ENCODE assay signal across 8 mouse cellular contexts in genomic region chr7:127020901-127021562, GRCm38 (mm10). TPM values are rescaled to one million over a fixed set of nuclear protein-coding genes. Genes with fewer than 3 reads are reported as not detected.
DNase-seq lines count a peak whose midpoint lies in the region; ATAC-seq and TF ChIP-seq lines count a peak whose summit lies in the region.

Gene Gm42742, minus strand, starts transcription at chr7:127021097.
Gene Prrt2, minus strand, starts transcription at chr7:127021211.

- DNase-seq in kidney, adult 2 months = peak; percentile 23
- DNase-seq in kidney, adult 18-20 months = no peak
- peak; percentile 69 for DNase-seq in cerebellum, adult 8-10 months
- DNase-seq in forelimb bud, embryonic 11.5 days (ENCODE audit: low read depth, low spot score) = peak; percentile 47
- peak; percentile 74 to 79 for DNase-seq in left cerebral cortex, postnatal 36 days (ENCODE audit: low spot score in 2 of 2)
- peak; percentile 95 for DNase-seq in midbrain, embryonic 11.5 days (ENCODE audit: low spot score, missing footprints)
- peak; percentile 62 for DNase-seq in stomach, postnatal 0 days (ENCODE audit: low spot score)

- no peak for TF ChIP-seq POLR2A in kidney, adult 2 months (IDR thresholded peaks at IDR 0.05; ENCODE audit: low read depth, low read length)

- peak; percentile 25 for ATAC-seq in hindbrain, embryonic 16.5 days
- ATAC-seq in midbrain, embryonic 11.5 days (ENCODE audit: low FRiP score) = peak; percentile 34
- ATAC-seq in stomach, postnatal 0 days (ENCODE audit: low FRiP score, low TSS enrichment) = no peak

- peak within 1 kb of the TSS; percentile 91 for H3K4me2 ChIP-seq in hindbrain, embryonic 16.5 days (ENCODE audit: low read length)
- peak within 1 kb of the TSS; percentile 86 for H3K4me2 ChIP-seq in midbrain, embryonic 11.5 days
- H3K4me2 ChIP-seq in stomach, postnatal 0 days (replicated peaks; ENCODE audit: low read depth) = peak within 1 kb of the TSS; percentile 61

- no peaks in the 10 kb centered on the region for H3K36me3 ChIP-seq in kidney, adult 2 months (ENCODE audit: control insufficient read depth, insufficient read depth, low read length)
- peaks cover 14% of the 10 kb centered on the region; the same call in 1 of the 2 replicates for H3K36me3 ChIP-seq in hindbrain, embryonic 16.5 days (ENCODE audit: control insufficient read depth, insufficient read depth, low read length)
- H3K36me3 ChIP-seq in midbrain, embryonic 11.5 days (ENCODE audit: control insufficient read depth, insufficient read depth, low read length) = peaks cover 12% of the 10 kb centered on the region
- H3K36me3 ChIP-seq in stomach, postnatal 0 days (ENCODE audit: control insufficient read depth, insufficient read depth, low read length) = peaks cover 3% of the 10 kb centered on the region; the same call in 1 of the 2 replicates

- no peaks in the 10 kb centered on the region for H3K9me3 ChIP-seq in hindbrain, embryonic 16.5 days (ENCODE audit: control insufficient read depth, low read length)
- H3K9me3 ChIP-seq in midbrain, embryonic 11.5 days (ENCODE audit: control insufficient read depth, low read length) = no peaks in the 10 kb centered on the region
- no peaks in the 10 kb centered on the region for H3K9me3 ChIP-seq in stomach, postnatal 0 days (ENCODE audit: control insufficient read depth, low read length)

- intact Hi-C loops in left cerebral cortex, postnatal 36 days (cut with DNase I) = no loop called here

- no peaks in the 10 kb centered on the region for H3K27me3 ChIP-seq in kidney, adult 2 months (replicated peaks; ENCODE audit: control insufficient read depth, insufficient read depth, low read length)
- no peaks in the 10 kb centered on the region for H3K27me3 ChIP-seq in hindbrain, embryonic 16.5 days (replicated peaks; ENCODE audit: control insufficient read depth, insufficient read depth, low read length)
- no peaks in the 10 kb centered on the region for H3K27me3 ChIP-seq in midbrain, embryonic 11.5 days (ENCODE audit: control insufficient read depth, insufficient read depth, low read length)
- H3K27me3 ChIP-seq in stomach, postnatal 0 days (ENCODE audit: control insufficient read depth, insufficient read depth, low read length) = no peaks in the 10 kb centered on the region

- 9% methylated on average over 37 of the region's 37 CpGs for WGBS in kidney, adult 2 months
- 1% methylated on average over 36 of the region's 37 CpGs for WGBS in hindbrain, embryonic 16.5 days
- WGBS in midbrain, embryonic 11.5 days = under 1% methylated on average over 35 of the region's 37 CpGs
- WGBS in stomach, postnatal 0 days = 2% methylated on average over 35 of the region's 37 CpGs

- no peak within 1 kb of the TSS for H3K27ac ChIP-seq in kidney, adult 2 months (ENCODE audit: insufficient read depth, low read depth, low read length)
- peak within 1 kb of the TSS; percentile 89 for H3K27ac ChIP-seq in hindbrain, embryonic 16.5 days (ENCODE audit: low read depth, low read length)
- peak within 1 kb of the TSS; percentile 72 for H3K27ac ChIP-seq in midbrain, embryonic 11.5 days (ENCODE audit: low read depth, low read length)
- H3K27ac ChIP-seq in stomach, postnatal 0 days (replicated peaks) = peak within 1 kb of the TSS; percentile 69

- peak within 1 kb of the TSS; percentile 83 for H3K9ac ChIP-seq in hindbrain, embryonic 16.5 days (ENCODE audit: low read depth, low read length)
- H3K9ac ChIP-seq in midbrain, embryonic 11.5 days (ENCODE audit: low read length) = peak within 1 kb of the TSS; percentile 79
- peak within 1 kb of the TSS; percentile 61 for H3K9ac ChIP-seq in stomach, postnatal 0 days (ENCODE audit: low read length)

- no peak for TF ChIP-seq CTCF in kidney, adult 2 months (conservative IDR thresholded peaks at IDR 0.05; ENCODE audit: insufficient read depth, insufficient read length, low read depth, low read length)
- 0 out of 2 replicates have a peak, but pooled peaks have one; percentile 2 for TF ChIP-seq CTCF in stomach, postnatal 0 days (IDR thresholded peaks at IDR 0.05; ENCODE audit: low read depth)

- H3K4me3 ChIP-seq in kidney, adult 2 months (ENCODE audit: insufficient read depth, low read depth, low read length) = peak within 1 kb of the TSS; percentile 36; the same call in 1 of the 2 replicates
- H3K4me3 ChIP-seq in hindbrain, embryonic 16.5 days (ENCODE audit: low read length) = peak within 1 kb of the TSS; percentile 59
- H3K4me3 ChIP-seq in midbrain, embryonic 11.5 days (ENCODE audit: low read depth, low read length) = peak within 1 kb of the TSS; percentile 44
- peak within 1 kb of the TSS; percentile 47 for H3K4me3 ChIP-seq in stomach, postnatal 0 days (ENCODE audit: low read depth, low read length)

- no peak for TF ChIP-seq EP300 in stomach, postnatal 0 days (optimal IDR thresholded peaks at IDR 0.05)

- H3K4me1 ChIP-seq in kidney, adult 2 months (ENCODE audit: control insufficient read depth, insufficient read depth, low read length) = peaks cover 17% of the 10 kb centered on the region
- H3K4me1 ChIP-seq in hindbrain, embryonic 16.5 days (ENCODE audit: control insufficient read depth, insufficient read depth, low read depth, low read length) = peaks cover 62% of the 10 kb centered on the region
- peaks cover 58% of the 10 kb centered on the region for H3K4me1 ChIP-seq in midbrain, embryonic 11.5 days (ENCODE audit: control insufficient read depth, insufficient read depth, low read length)
- peaks cover 11% of the 10 kb centered on the region for H3K4me1 ChIP-seq in stomach, postnatal 0 days (replicated peaks; ENCODE audit: control insufficient read depth, insufficient read depth)

RNA-seq across cellular contexts. Expression of gene Gm42742, which starts in this region (rescaled TPM):
- polyA plus RNA-seq in kidney, adult 2 months (2012; rRNA removed) = 21.2 and 28.9 TPM in 2 replicates
- 47.5 and 81.5 TPM in 2 replicates for polyA plus RNA-seq in hindbrain, embryonic 16.5 days (2015; fragmentation: Nextera tagmentation; extraction: Ambion mirVana)
- 10 to 100 TPM; 36.5 to 50.3 TPM for total RNA-seq in left cerebral cortex, postnatal 36 days (2021)
- polyA plus RNA-seq in midbrain, embryonic 11.5 days (2014; fragmentation: Nextera tagmentation; extraction: Ambion mirVana) = 58.8 and 68.8 TPM in 2 replicates
- 12.0 and 27.5 TPM in 2 replicates for polyA plus RNA-seq in stomach, postnatal 0 days (2015; fragmentation: Nextera tagmentation; extraction: Ambion mirVana)

RNA-seq across cellular contexts. Expression of gene Prrt2, which starts in this region (rescaled TPM):
- 3.6 and 4.6 TPM in 2 replicates for polyA plus RNA-seq in kidney, adult 2 months (2012; rRNA removed)
- polyA plus RNA-seq in hindbrain, embryonic 16.5 days (2015; fragmentation: Nextera tagmentation; extraction: Ambion mirVana) = 71.4 and 84.6 TPM in 2 replicates
- 100 to 1,000 TPM; 213 to 222 TPM for total RNA-seq in left cerebral cortex, postnatal 36 days (2021)
- polyA plus RNA-seq in midbrain, embryonic 11.5 days (2014; fragmentation: Nextera tagmentation; extraction: Ambion mirVana) = 2.6 and 4.0 TPM in 2 replicates
- 1.7 and 2.9 TPM in 2 replicates for polyA plus RNA-seq in stomach, postnatal 0 days (2015; fragmentation: Nextera tagmentation; extraction: Ambion mirVana)

Comparison
In these comparisons a context has a peak if more than half of its experiments do, and no peak if none do; other contexts are left out.
1. RNA of gene Prrt2 (polyA plus RNA-seq): 71.4 to 84.6 TPM in hindbrain, embryonic 16.5 days; 3.6 to 4.6 TPM in kidney, adult 2 months, 2.6 to 4.0 TPM in midbrain, embryonic 11.5 days and 1.7 to 2.9 TPM in stomach, postnatal 0 days; every median in the first group is over 10 times any median in the second.
2. Peak in every context shown above with its lines, with median percentiles within 50 percentile points of each other: H3K4me3 ChIP-seq, H3K4me2 ChIP-seq and H3K9ac ChIP-seq.